ENCODE assay signal across 8 mouse cellular contexts in genomic region chr4:133599571-133600073, GRCm38 (mm10). TPM values are rescaled to one million over a fixed set of nuclear protein-coding genes. Genes with fewer than 3 reads are reported as not detected.
DNase-seq lines count a peak whose midpoint lies in the region; ATAC-seq and TF ChIP-seq lines count a peak whose summit lies in the region.

No protein-coding gene starts in this region.

- no peaks in the 10 kb centered on the region for H3K9me3 ChIP-seq in ES-Bruce4 (replicated peaks; ENCODE audit: control insufficient read depth, insufficient read depth, low read length, poor library complexity, severe bottlenecking)
- H3K9me3 ChIP-seq in forebrain, embryonic 12.5 days, result no peaks in the 10 kb centered on the region
- no peaks in the 10 kb centered on the region for H3K9me3 ChIP-seq in heart, postnatal 0 days (replicated peaks; ENCODE audit: control insufficient read depth, low read length)
- no peaks in the 10 kb centered on the region for H3K9me3 ChIP-seq in liver, embryonic 14.5 days (ENCODE audit: control insufficient read depth, low read length)
- H3K9me3 ChIP-seq in stomach, embryonic 15.5 days, result no peaks in the 10 kb centered on the region

- peak overlapping the region; percentile 69 for H3K4me3 ChIP-seq in ES-Bruce4 (ENCODE audit: low read depth, low read length)
- H3K4me3 ChIP-seq in forebrain, embryonic 12.5 days (replicated peaks), result peak overlapping the region; percentile 48
- H3K4me3 ChIP-seq in heart, postnatal 0 days (ENCODE audit: low read depth, low read length), result peak overlapping the region; percentile 62
- H3K4me3 ChIP-seq in liver, embryonic 14.5 days (ENCODE audit: insufficient read depth in 1 of 2, low read depth in 2 of 2, low read length in 2 of 2), result peak overlapping the region; percentile 33 to 54
- peak overlapping the region; percentile 54 for H3K4me3 ChIP-seq in stomach, embryonic 15.5 days (replicated peaks)

- H3K27ac ChIP-seq in ES-Bruce4 (ENCODE audit: insufficient read depth, low read length), result peak overlapping the region; percentile 94
- no peak overlapping the region for H3K27ac ChIP-seq in forebrain, embryonic 12.5 days
- no peak overlapping the region for H3K27ac ChIP-seq in heart, postnatal 0 days (ENCODE audit: low read depth)
- no peak overlapping the region for H3K27ac ChIP-seq in liver, embryonic 14.5 days
- H3K27ac ChIP-seq in stomach, embryonic 15.5 days, result peak overlapping the region; percentile 90

- peaks cover 9% of the 10 kb centered on the region for H3K4me1 ChIP-seq in ES-Bruce4 (ENCODE audit: control insufficient read depth, insufficient read depth, low read length)
- peaks cover 17% of the 10 kb centered on the region for H3K4me1 ChIP-seq in forebrain, embryonic 12.5 days
- H3K4me1 ChIP-seq in heart, postnatal 0 days (ENCODE audit: control insufficient read depth, insufficient read depth), result peaks cover 9% of the 10 kb centered on the region
- H3K4me1 ChIP-seq in liver, embryonic 14.5 days (replicated peaks; ENCODE audit: control insufficient read depth in 2 of 2, insufficient read depth in 2 of 2, low read length in 1 of 2), result peaks cover 10 to 11% of the 10 kb centered on the region in 2 experiments
- peaks cover 15% of the 10 kb centered on the region for H3K4me1 ChIP-seq in stomach, embryonic 15.5 days

- H3K27me3 ChIP-seq in ES-Bruce4 (ENCODE audit: control insufficient read depth, insufficient read depth, low read length, poor library complexity, severe bottlenecking), result no peaks in the 10 kb centered on the region
- H3K27me3 ChIP-seq in forebrain, embryonic 12.5 days, result peaks cover 66% of the 10 kb centered on the region
- peaks cover 21% of the 10 kb centered on the region for H3K27me3 ChIP-seq in heart, postnatal 0 days (ENCODE audit: control insufficient read depth, insufficient read depth, low read length)
- peaks cover 30% of the 10 kb centered on the region for H3K27me3 ChIP-seq in liver, embryonic 14.5 days (ENCODE audit: control insufficient read depth, insufficient read depth, low read length)
- H3K27me3 ChIP-seq in stomach, embryonic 15.5 days (replicated peaks), result peaks cover 15% of the 10 kb centered on the region

- ATAC-seq in forebrain, embryonic 12.5 days (ENCODE audit: low FRiP score), result peak; percentile 97
- ATAC-seq in heart, postnatal 0 days (ENCODE audit: insufficient read depth, low read depth), result peak; percentile 98
- ATAC-seq in liver, embryonic 14.5 days (ENCODE audit: insufficient read depth), result peak; percentile 97
- ATAC-seq in stomach, embryonic 15.5 days (ENCODE audit: insufficient read depth, low FRiP score, low read depth), result peak; percentile 93

- peak; percentile 80 for DNase-seq in c-Kit-positive CD71-positive TER-119-positive erythroid progenitor cells, embryonic 14.5 days (ENCODE audit: low spot score)
- DNase-seq in heart, postnatal 0 days (ENCODE audit: low spot score), result peak; percentile 87
- DNase-seq in kidney, postnatal 36 days, result peak; percentile 95 to 96
- DNase-seq in liver, embryonic 14.5 days (ENCODE audit: low read depth in 3 of 3, low spot score in 3 of 3), result peak; percentile 69 to 83 (median 71)
- DNase-seq in neural tube, embryonic 10.5 days (ENCODE audit: extremely low spot score, low spot score), result peak; percentile 83

- WGBS in forebrain, embryonic 12.5 days, result under 1% methylated on average over 49 of the region's 50 CpGs
- 0% methylated on average over 49 of the region's 50 CpGs for WGBS in heart, postnatal 0 days
- under 1% methylated on average over 48 of the region's 50 CpGs for WGBS in liver, embryonic 14.5 days (ENCODE audit: insufficient replicate concordance)
- under 1% methylated on average over 50 of the region's 50 CpGs for WGBS in stomach, embryonic 15.5 days

- TF ChIP-seq EP300 in ES-Bruce4 (IDR thresholded peaks at IDR 0.05; ENCODE audit: insufficient read depth, low read depth, low read length), result peak; percentile 47; the same call in 1 of the 2 replicates
- TF ChIP-seq EP300 in heart, postnatal 0 days (IDR thresholded peaks at IDR 0.05; ENCODE audit: low read depth), result no peak
- TF ChIP-seq EP300 in liver, embryonic 14.5 days (IDR thresholded peaks at IDR 0.05; ENCODE audit: low read depth), result no peak

- peak overlapping the region; percentile 83 for H3K4me2 ChIP-seq in forebrain, embryonic 12.5 days
- peak overlapping the region; percentile 89 for H3K4me2 ChIP-seq in heart, postnatal 0 days (ENCODE audit: low read depth, low read length)
- peak overlapping the region; percentile 74 for H3K4me2 ChIP-seq in liver, embryonic 14.5 days (ENCODE audit: low read depth)
- peak overlapping the region; percentile 78 for H3K4me2 ChIP-seq in stomach, embryonic 15.5 days

- peak; percentile 12 for TF ChIP-seq POLR2A in ES-Bruce4 (IDR thresholded peaks at IDR 0.05; ENCODE audit: insufficient read depth, low read length)

- no peak for TF ChIP-seq CTCF in ES-Bruce4 (IDR thresholded peaks at IDR 0.05; ENCODE audit: low read depth, low read length)
- no peak for TF ChIP-seq CTCF in heart, postnatal 0 days (IDR thresholded peaks at IDR 0.05; ENCODE audit: low read depth)
- no peak for TF ChIP-seq CTCF in liver, embryonic 14.5 days (IDR thresholded peaks at IDR 0.05; ENCODE audit: low read depth)

- H3K9ac ChIP-seq in ES-Bruce4 (ENCODE audit: low read depth, poor library complexity, severe bottlenecking), result peak overlapping the region; percentile 82
- H3K9ac ChIP-seq in forebrain, embryonic 12.5 days, result peak overlapping the region; percentile 50
- peak overlapping the region; percentile 42; the same call in 1 of the 2 replicates for H3K9ac ChIP-seq in heart, postnatal 0 days (replicated peaks; ENCODE audit: low read depth, low read length)
- H3K9ac ChIP-seq in liver, embryonic 14.5 days (replicated peaks), result peak overlapping the region; percentile 18; the same call in 1 of the 2 replicates
- peak overlapping the region; percentile 44; the same call in 1 of the 2 replicates for H3K9ac ChIP-seq in stomach, embryonic 15.5 days

- H3K36me3 ChIP-seq in ES-Bruce4 (ENCODE audit: control insufficient read depth, insufficient read depth, low read length, poor library complexity, severe bottlenecking), result no peaks in the 10 kb centered on the region
- H3K36me3 ChIP-seq in forebrain, embryonic 12.5 days (replicated peaks), result peaks cover 3% of the 10 kb centered on the region; the same call in 1 of the 2 replicates
- peaks cover 10% of the 10 kb centered on the region; the same call in 1 of the 2 replicates for H3K36me3 ChIP-seq in heart, postnatal 0 days (replicated peaks; ENCODE audit: control insufficient read depth, insufficient read depth, low read length)
- no peaks in the 10 kb centered on the region for H3K36me3 ChIP-seq in liver, embryonic 14.5 days (replicated peaks; ENCODE audit: control insufficient read depth, insufficient read depth, low read depth)
- H3K36me3 ChIP-seq in stomach, embryonic 15.5 days, result no peaks in the 10 kb centered on the region

RNA-seq across cellular contexts. Expression of gene Sfn, which starts 2.3 kb away (rescaled TPM):
- 250 and 292 TPM in 2 replicates for polyA plus RNA-seq in ES-Bruce4 (2011; ENCODE audit: insufficient read depth, insufficient read length, low read depth, missing spikeins)
- 3.9 and 6.8 TPM in 2 replicates for polyA plus RNA-seq in forebrain, embryonic 12.5 days (2016; fragmentation: Nextera tagmentation; extraction: Ambion mirVana)
- total RNA-seq in heart, postnatal 0 days (2014; rRNA removed; ENCODE audit: low replicate concordance), result 2.6 and 6.8 TPM in 2 replicates
- polyA plus RNA-seq in heart, postnatal 0 days (2015; fragmentation: Nextera tagmentation; extraction: Ambion mirVana), result 0.18 and 0.37 TPM in 2 replicates
- 0.45 and 0.52 TPM in 2 replicates for polyA plus RNA-seq in liver, embryonic 14.5 days (2012; rRNA removed)
- polyA plus RNA-seq in liver, embryonic 14.5 days (2014; fragmentation: Nextera tagmentation; extraction: Ambion mirVana), result 0.10 and 0.35 TPM in 2 replicates
- polyA plus RNA-seq in stomach, embryonic 15.5 days (2015; fragmentation: Nextera tagmentation; extraction: Ambion mirVana), result 138 and 228 TPM in 2 replicates

RNA-seq across cellular contexts. Expression of gene Gpn2, which starts 15.5 kb away (rescaled TPM):
- polyA plus RNA-seq in ES-Bruce4 (2011; ENCODE audit: insufficient read depth, insufficient read length, low read depth, missing spikeins), result 22.2 and 24.3 TPM in 2 replicates
- 26.0 and 26.6 TPM in 2 replicates for polyA plus RNA-seq in forebrain, embryonic 12.5 days (2016; fragmentation: Nextera tagmentation; extraction: Ambion mirVana)
- 8.9 and 17.2 TPM in 2 replicates for total RNA-seq in heart, postnatal 0 days (2014; rRNA removed; ENCODE audit: low replicate concordance)
- 8.6 and 8.8 TPM in 2 replicates for polyA plus RNA-seq in heart, postnatal 0 days (2015; fragmentation: Nextera tagmentation; extraction: Ambion mirVana)
- 15.2 and 17.6 TPM in 2 replicates for polyA plus RNA-seq in liver, embryonic 14.5 days (2012; rRNA removed)
- polyA plus RNA-seq in liver, embryonic 14.5 days (2014; fragmentation: Nextera tagmentation; extraction: Ambion mirVana), result 10.0 and 10.3 TPM in 2 replicates
- polyA plus RNA-seq in stomach, embryonic 15.5 days (2015; fragmentation: Nextera tagmentation; extraction: Ambion mirVana), result 16.4 and 17.7 TPM in 2 replicates

RNA-seq across cellular contexts. Expression of gene Gpatch3, which starts 25.1 kb away (rescaled TPM):
- 3.9 and 7.9 TPM in 2 replicates for polyA plus RNA-seq in ES-Bruce4 (2011; ENCODE audit: insufficient read depth, insufficient read length, low read depth, missing spikeins)
- 8.7 and 9.8 TPM in 2 replicates for polyA plus RNA-seq in forebrain, embryonic 12.5 days (2016; fragmentation: Nextera tagmentation; extraction: Ambion mirVana)
- 8.2 and 9.4 TPM in 2 replicates for total RNA-seq in heart, postnatal 0 days (2014; rRNA removed; ENCODE audit: low replicate concordance)
- 3.5 and 3.6 TPM in 2 replicates for polyA plus RNA-seq in heart, postnatal 0 days (2015; fragmentation: Nextera tagmentation; extraction: Ambion mirVana)
- 1.9 and 3.1 TPM in 2 replicates for polyA plus RNA-seq in liver, embryonic 14.5 days (2012; rRNA removed)
- 3.1 and 4.6 TPM in 2 replicates for polyA plus RNA-seq in liver, embryonic 14.5 days (2014; fragmentation: Nextera tagmentation; extraction: Ambion mirVana)
- 6.2 and 6.5 TPM in 2 replicates for polyA plus RNA-seq in stomach, embryonic 15.5 days (2015; fragmentation: Nextera tagmentation; extraction: Ambion mirVana)

RNA-seq across cellular contexts. Expression of gene Nr0b2, which starts 46.4 kb away (rescaled TPM):
- polyA plus RNA-seq in ES-Bruce4 (2011; ENCODE audit: insufficient read depth, insufficient read length, low read depth, missing spikeins), result not detected in 2 replicates
- polyA plus RNA-seq in forebrain, embryonic 12.5 days (2016; fragmentation: Nextera tagmentation; extraction: Ambion mirVana), result not detected in 2 replicates
- total RNA-seq in heart, postnatal 0 days (2014; rRNA removed; ENCODE audit: low replicate concordance), result 11.1 and 36.4 TPM in 2 replicates
- 30.8 and 32.2 TPM in 2 replicates for polyA plus RNA-seq in heart, postnatal 0 days (2015; fragmentation: Nextera tagmentation; extraction: Ambion mirVana)
- 0.38 and 0.48 TPM in 2 replicates for polyA plus RNA-seq in liver, embryonic 14.5 days (2012; rRNA removed)
- polyA plus RNA-seq in liver, embryonic 14.5 days (2014; fragmentation: Nextera tagmentation; extraction: Ambion mirVana), result 0.77 and 0.85 TPM in 2 replicates
- polyA plus RNA-seq in stomach, embryonic 15.5 days (2015; fragmentation: Nextera tagmentation; extraction: Ambion mirVana), result 10.4 and 11.2 TPM in 2 replicates

RNA-seq across cellular contexts. Expression of gene Zdhhc18, which starts 50.3 kb away (rescaled TPM):
- 34.4 and 43.8 TPM in 2 replicates for polyA plus RNA-seq in ES-Bruce4 (2011; ENCODE audit: insufficient read depth, insufficient read length, low read depth, missing spikeins)
- polyA plus RNA-seq in forebrain, embryonic 12.5 days (2016; fragmentation: Nextera tagmentation; extraction: Ambion mirVana), result 2.8 and 4.6 TPM in 2 replicates
- total RNA-seq in heart, postnatal 0 days (2014; rRNA removed; ENCODE audit: low replicate concordance), result 11.4 and 21.8 TPM in 2 replicates
- polyA plus RNA-seq in heart, postnatal 0 days (2015; fragmentation: Nextera tagmentation; extraction: Ambion mirVana), result 1.7 and 2.3 TPM in 2 replicates
- polyA plus RNA-seq in liver, embryonic 14.5 days (2012; rRNA removed), result 3.8 and 3.9 TPM in 2 replicates
- 0.58 and 0.90 TPM in 2 replicates for polyA plus RNA-seq in liver, embryonic 14.5 days (2014; fragmentation: Nextera tagmentation; extraction: Ambion mirVana)
- 5.4 and 5.8 TPM in 2 replicates for polyA plus RNA-seq in stomach, embryonic 15.5 days (2015; fragmentation: Nextera tagmentation; extraction: Ambion mirVana)

Comparison
In these comparisons a context has a peak if more than half of its experiments do, and no peak if none do; other contexts are left out.
1. H3K27ac ChIP-seq: peak in ES-Bruce4 (single experiment) and stomach, embryonic 15.5 days (single experiment); none in forebrain, embryonic 12.5 days (single experiment), heart, postnatal 0 days (single experiment) and liver, embryonic 14.5 days (single experiment).
2. H3K9ac ChIP-seq: peak in every context shown above with its lines; median percentile 82 in ES-Bruce4; 50 in forebrain, embryonic 12.5 days; 44 in stomach, embryonic 15.5 days; 42 in heart, postnatal 0 days; 18 in liver, embryonic 14.5 days.
3. RNA of gene Sfn, which starts 2.3 kb away (polyA plus RNA-seq): 250 to 292 TPM in ES-Bruce4 and 138 to 228 TPM in stomach, embryonic 15.5 days; 3.9 to 6.8 TPM in forebrain, embryonic 12.5 days, 0.10 to 0.52 TPM in liver, embryonic 14.5 days and 0.18 to 0.37 TPM in heart, postnatal 0 days; every median in the first group is over 10 times any median in the second.
4. Peak in every context shown above with its lines, with median percentiles within 50 percentile points of each other: H3K4me3 ChIP-seq, DNase-seq, ATAC-seq and H3K4me2 ChIP-seq.